Mouse (Mus musculus): ENCODE data around the gene Rab11fip2.

Rab11fip2 gene

GRCm38 (mm10) chr19:59860799-59861198, 82.7 kb downstream of the Rab11fip2 start:
- DNase-seq (ENCODE audit: low read depth) = no peak

GRCm38 (mm10) chr19:59853061-59853460, 90.4 kb downstream of the Rab11fip2 start:
- DNase-seq (ENCODE audit: low read depth) = peak; percentile 91

Measured in NIH3T3 (cell line).